Comparison of ENCODE assay signal across 26 mouse cellular contexts in genomic region chr6:22091773-22092172, GRCm38 (mm10).
"Had no signal": no experiment of that assay in that cellular context is flagged by ENCODE, and none has a peak within 500 bp of the region (broad histone marks: within the 10 kb centered on the region; RNA-seq: fewer than 3 reads in every experiment).

No protein-coding gene starts in this region.

- H3K36me3 ChIP-seq: heart, embryonic 15.5 days; hindbrain, embryonic 10.5 days; hindbrain, embryonic 12.5 days had no signal

- H3K4me2 ChIP-seq: heart, embryonic 11.5 days; heart, embryonic 13.5 days; heart, embryonic 15.5 days; hindbrain, embryonic 12.5 days; hindbrain, embryonic 14.5 days; kidney, embryonic 15.5 days; limb, embryonic 13.5 days; limb, embryonic 15.5 days; liver, embryonic 11.5 days had no signal

- H3K4me3 ChIP-seq: heart, adult 2 months; heart, embryonic 13.5 days; heart, embryonic 15.5 days; hindbrain, embryonic 10.5 days; hindbrain, embryonic 12.5 days; kidney, embryonic 15.5 days; limb, embryonic 13.5 days; limb, embryonic 15.5 days had no signal

- H3K9ac ChIP-seq: heart, embryonic 13.5 days; heart, embryonic 15.5 days; hindbrain, embryonic 12.5 days; hindbrain, embryonic 14.5 days; kidney, embryonic 15.5 days; limb, embryonic 13.5 days; limb, embryonic 15.5 days; liver, embryonic 14.5 days had no signal

- ATAC-seq: hindbrain, embryonic 16.5 days; inflammation-experienced regulatory T-cells, adult 6 months had no signal

- H3K27ac ChIP-seq: heart, adult 2 months; heart, embryonic 13.5 days; heart, embryonic 15.5 days; hindbrain, embryonic 10.5 days; hindbrain, embryonic 12.5 days; hindbrain, embryonic 14.5 days; kidney, embryonic 15.5 days; kidney, postnatal 0 days; limb, embryonic 13.5 days; limb, embryonic 15.5 days; liver, embryonic 14.5 days had no signal

- H3K27me3 ChIP-seq: heart, embryonic 13.5 days; heart, embryonic 15.5 days; hindbrain, embryonic 12.5 days; kidney, embryonic 15.5 days; limb, embryonic 13.5 days; limb, embryonic 15.5 days had no signal

- H3K9me3 ChIP-seq: heart, embryonic 13.5 days; heart, embryonic 15.5 days; hindbrain, embryonic 10.5 days; hindbrain, embryonic 12.5 days; kidney, embryonic 15.5 days; limb, embryonic 13.5 days; limb, embryonic 15.5 days had no signal

- H3K4me1 ChIP-seq: heart, embryonic 13.5 days; heart, embryonic 15.5 days; hindbrain, embryonic 10.5 days; hindbrain, embryonic 12.5 days; kidney, embryonic 15.5 days; limb, embryonic 15.5 days had no signal

- DNase-seq: gastrocnemius, postnatal 14 days; heart, adult 2 months; heart, postnatal 14 days; heart, postnatal 36 days; kidney, adult 11 months; kidney, adult 2 months; kidney, adult 9 months; kidney, postnatal 14 days; kidney, postnatal 36 days; layer of hippocampus, adult 9-11 months; layer of hippocampus, postnatal 36 days; left cerebral cortex, postnatal 4 days had no signal
